Mouse (Mus musculus): ENCODE measurements at regions not wholly inside any gene's neighbourhood (a gene's known extent, or its start where the extent isn't known, plus 50 kb on each side); places are given as distances from the start of the nearest gene placed in this dataset.

DNA sequence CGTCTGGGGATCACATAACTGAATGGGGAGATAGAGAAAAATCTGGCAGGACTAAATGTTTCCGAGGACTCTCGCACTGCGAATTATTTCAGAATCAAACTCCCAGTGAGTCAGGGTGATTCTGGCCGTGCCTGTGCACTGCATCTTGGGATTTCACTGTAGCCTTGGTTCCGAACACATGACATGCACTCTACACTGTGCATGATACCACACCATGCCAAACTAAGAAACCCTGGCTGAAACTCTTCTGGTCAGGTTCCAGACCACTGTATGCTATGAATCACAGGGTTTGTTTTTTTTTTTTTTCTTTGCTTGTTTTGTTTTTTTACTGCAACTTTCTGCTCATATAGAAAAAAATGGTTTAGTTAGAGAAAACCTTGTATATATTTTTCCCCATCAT lies 79.7 kb upstream of the Runx1 start:
- Histone ChIP-seq H3K36me3 (no peaks in the 10 kb centered on the region), H3K27ac (no peak overlapping the region), H3K9ac (no peak overlapping the region), H3K27me3 (replicated peaks) (peaks cover 14% of the 10 kb centered on the region), H3K9me3 (replicated peaks) (no peaks in the 10 kb centered on the region), H3K4me1 (no peaks in the 10 kb centered on the region), H3K4me3 (no peak overlapping the region), H3K4me2 (no peak overlapping the region)
- no peak for ATAC-seq
- WGBS (ENCODE audit: insufficient replicate concordance), result 70% methylated on average over 6 of the region's 6 CpGs

DNA sequence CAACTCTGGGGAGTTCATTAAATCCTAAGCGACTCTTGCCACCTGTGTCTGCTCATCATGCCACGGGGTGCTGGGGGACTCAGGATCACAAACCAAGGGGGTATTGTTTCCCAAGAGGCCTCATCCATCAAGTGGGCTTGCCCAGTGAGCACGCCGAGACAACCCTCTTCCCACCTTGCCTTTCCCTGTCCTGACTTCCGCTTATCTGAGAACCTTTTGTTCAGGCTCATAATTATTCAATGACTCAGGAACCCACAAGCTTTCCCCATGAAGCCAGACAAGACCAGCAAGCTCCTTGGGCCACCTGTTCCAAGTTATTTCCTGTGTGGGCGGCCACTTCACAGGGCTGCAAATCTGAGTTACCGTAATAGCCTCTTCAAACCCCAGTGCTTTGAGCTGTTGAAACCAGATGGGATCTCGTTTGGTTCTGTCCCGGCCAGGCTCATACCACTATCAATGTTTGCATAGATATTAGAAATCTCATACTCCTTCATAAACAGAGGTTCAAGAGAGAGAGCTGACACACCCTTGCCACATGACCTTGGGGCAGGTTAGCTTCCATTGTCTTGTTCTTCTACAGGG lies 78.0 kb upstream of the Runx1 start:
- no peaks in the 10 kb centered on the region for H3K36me3 ChIP-seq
- no peak for ATAC-seq
- no peaks in the 10 kb centered on the region for H3K9me3 ChIP-seq (replicated peaks)
- H3K27ac ChIP-seq, result no peak overlapping the region
- peaks cover 14% of the 10 kb centered on the region for H3K27me3 ChIP-seq (replicated peaks)
- WGBS (ENCODE audit: insufficient replicate concordance), result 39% methylated on average over 9 of the region's 9 CpGs
- no peak overlapping the region for H3K4me3 ChIP-seq
- no peaks in the 10 kb centered on the region for H3K4me1 ChIP-seq
- H3K4me2 ChIP-seq, result no peak overlapping the region
- H3K9ac ChIP-seq, result no peak overlapping the region

DNA sequence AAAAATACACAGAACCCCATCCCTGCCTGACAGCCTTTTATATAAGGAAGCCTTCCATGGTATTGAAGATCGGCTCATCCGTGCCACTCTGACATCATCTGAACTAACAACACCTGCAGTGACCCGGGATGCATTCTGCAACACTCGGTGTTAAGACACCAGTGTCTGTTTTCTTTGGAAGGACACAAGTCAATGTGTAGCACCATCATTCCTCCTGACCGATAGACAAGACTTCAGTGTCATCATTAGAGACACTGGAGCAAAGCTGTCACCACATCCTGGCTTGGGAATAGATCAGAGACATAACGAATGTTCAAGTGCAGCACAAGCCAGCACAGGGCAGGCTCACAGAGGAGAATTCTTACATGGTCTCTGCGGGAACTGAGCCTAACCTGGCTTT lies 77.5 kb upstream of the Runx1 start:
- ATAC-seq, result no peak
- no peak overlapping the region for H3K4me3 ChIP-seq
- no peaks in the 10 kb centered on the region for H3K9me3 ChIP-seq (replicated peaks)
- WGBS (ENCODE audit: insufficient replicate concordance), result 74% methylated on average over 7 of the region's 7 CpGs
- no peaks in the 10 kb centered on the region for H3K4me1 ChIP-seq
- no peak overlapping the region for H3K4me2 ChIP-seq
- H3K27me3 ChIP-seq (replicated peaks), result peaks cover 14% of the 10 kb centered on the region
- H3K27ac ChIP-seq, result no peak overlapping the region
- H3K9ac ChIP-seq, result no peak overlapping the region
- H3K36me3 ChIP-seq, result no peaks in the 10 kb centered on the region

DNA sequence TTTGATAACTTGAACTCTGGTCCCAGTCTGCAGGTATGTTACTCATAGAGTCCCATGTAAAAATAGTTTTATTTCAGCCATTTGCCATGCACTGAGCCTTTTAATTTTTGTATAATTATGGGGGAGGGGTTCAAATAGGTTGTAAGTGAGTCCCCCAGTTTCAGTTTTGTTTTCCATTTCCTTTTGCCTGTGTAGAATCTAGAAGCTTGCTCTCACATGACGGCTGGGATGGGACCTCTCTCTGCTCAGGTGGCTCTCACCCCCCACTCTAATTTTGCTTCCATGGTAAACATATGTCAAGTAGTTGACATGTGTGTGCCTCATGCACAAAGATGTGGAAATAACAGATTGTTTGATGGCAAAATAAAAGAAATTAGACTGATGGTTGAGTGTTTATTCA lies 73.8 kb upstream of the Runx1 start:
- peaks cover 8% of the 10 kb centered on the region; the same call in 1 of the 2 replicates for H3K27me3 ChIP-seq (replicated peaks)
- H3K27ac ChIP-seq, result no peak overlapping the region
- H3K4me3 ChIP-seq, result no peak overlapping the region
- WGBS (ENCODE audit: insufficient replicate concordance), result 60% methylated on average over 1 of the region's 1 CpGs
- H3K4me1 ChIP-seq, result no peaks in the 10 kb centered on the region
- H3K9me3 ChIP-seq (replicated peaks), result no peaks in the 10 kb centered on the region
- no peaks in the 10 kb centered on the region for H3K36me3 ChIP-seq
- no peak overlapping the region for H3K4me2 ChIP-seq
- no peak overlapping the region for H3K9ac ChIP-seq
- ATAC-seq, result no peak

DNA sequence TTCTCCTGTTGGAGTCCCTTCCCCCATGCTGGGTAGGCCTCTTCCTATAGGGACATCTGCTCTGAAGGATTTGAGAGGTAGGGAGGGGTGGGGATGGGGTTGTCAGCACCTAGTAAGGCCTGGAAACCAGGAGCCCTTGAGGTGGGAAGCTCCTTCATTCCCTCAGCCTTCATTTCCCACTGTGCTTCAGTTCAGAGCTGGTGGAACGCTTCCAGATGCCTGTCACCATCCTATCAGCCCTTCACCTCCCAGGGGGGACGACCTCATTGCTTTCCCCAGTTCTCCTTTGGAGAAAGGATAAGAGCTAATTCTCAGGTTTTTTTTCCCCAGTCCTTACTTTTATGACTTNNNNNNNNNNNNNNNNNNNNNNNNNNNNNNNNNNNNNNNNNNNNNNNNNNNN lies 65.8 kb upstream of the Runx1 start:
- H3K4me3 ChIP-seq, result no peak overlapping the region
- H3K27ac ChIP-seq, result no peak overlapping the region
- 55% methylated on average over 2 of the region's 2 CpGs for WGBS (ENCODE audit: insufficient replicate concordance)
- H3K27me3 ChIP-seq (replicated peaks), result peaks cover 3% of the 10 kb centered on the region; the same call in 1 of the 2 replicates
- H3K4me1 ChIP-seq, result no peaks in the 10 kb centered on the region
- no peaks in the 10 kb centered on the region for H3K9me3 ChIP-seq (replicated peaks)
- no peak overlapping the region for H3K4me2 ChIP-seq
- no peaks in the 10 kb centered on the region for H3K36me3 ChIP-seq
- no peak for ATAC-seq
- H3K9ac ChIP-seq, result no peak overlapping the region

DNA sequence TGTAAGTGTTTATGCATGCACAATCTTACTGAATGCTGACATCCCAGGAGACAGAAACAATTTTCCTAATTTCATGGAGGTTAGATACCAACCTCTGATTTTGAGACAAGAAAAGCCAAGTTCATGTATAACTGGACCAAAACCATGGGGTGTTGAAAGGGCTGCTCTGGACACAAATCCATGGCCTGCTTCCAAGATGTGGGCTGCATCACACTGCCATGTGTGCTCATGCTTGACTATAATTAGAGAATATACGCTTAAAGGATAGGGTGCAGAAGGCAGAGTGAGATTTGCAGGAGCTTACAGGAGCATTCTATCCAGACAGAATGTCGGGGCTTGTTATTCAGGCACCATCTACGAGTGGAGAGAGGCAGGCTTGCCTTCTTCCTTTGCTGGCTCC lies 64.8 kb upstream of the Runx1 start:
- Histone ChIP-seq H3K27me3 (replicated peaks) (peaks cover 3% of the 10 kb centered on the region; the same call in 1 of the 2 replicates), H3K4me3 (no peak overlapping the region), H3K4me1 (no peaks in the 10 kb centered on the region), H3K4me2 (no peak overlapping the region), H3K36me3 (no peaks in the 10 kb centered on the region), H3K9ac (no peak overlapping the region), H3K9me3 (replicated peaks) (no peaks in the 10 kb centered on the region), H3K27ac (no peak overlapping the region)
- ATAC-seq, result no peak
- 68% methylated on average over 3 of the region's 3 CpGs for WGBS (ENCODE audit: insufficient replicate concordance)

DNA sequence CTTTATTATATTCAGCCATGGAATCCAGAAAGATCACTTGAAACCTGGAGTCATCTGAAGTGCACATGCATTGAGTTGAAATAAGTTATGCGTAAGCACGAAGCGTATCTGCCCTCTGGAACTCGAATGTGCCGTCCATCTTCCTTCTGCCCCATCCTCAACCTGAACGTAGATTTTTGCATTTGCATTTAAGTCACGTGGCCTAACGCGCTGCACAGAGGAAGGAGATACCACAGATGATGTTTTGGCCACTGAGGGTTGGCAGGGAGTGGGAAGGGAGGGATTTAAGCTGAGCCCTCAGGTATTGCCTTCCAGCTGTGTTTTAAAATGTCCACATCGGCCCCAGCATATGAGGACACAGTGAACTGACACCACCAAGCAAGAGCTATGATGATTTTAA lies 63.6 kb upstream of the Runx1 start:
- Histone ChIP-seq H3K27me3 (replicated peaks) (peaks cover 3% of the 10 kb centered on the region; the same call in 1 of the 2 replicates), H3K9me3 (replicated peaks) (no peaks in the 10 kb centered on the region), H3K4me1 (peaks cover 7% of the 10 kb centered on the region), H3K36me3 (no peaks in the 10 kb centered on the region), H3K9ac (no peak overlapping the region), H3K4me2 (no peak overlapping the region), H3K27ac (no peak overlapping the region), H3K4me3 (no peak overlapping the region)
- ATAC-seq, result no peak
- WGBS (ENCODE audit: insufficient replicate concordance), result 79% methylated on average over 10 of the region's 10 CpGs

DNA sequence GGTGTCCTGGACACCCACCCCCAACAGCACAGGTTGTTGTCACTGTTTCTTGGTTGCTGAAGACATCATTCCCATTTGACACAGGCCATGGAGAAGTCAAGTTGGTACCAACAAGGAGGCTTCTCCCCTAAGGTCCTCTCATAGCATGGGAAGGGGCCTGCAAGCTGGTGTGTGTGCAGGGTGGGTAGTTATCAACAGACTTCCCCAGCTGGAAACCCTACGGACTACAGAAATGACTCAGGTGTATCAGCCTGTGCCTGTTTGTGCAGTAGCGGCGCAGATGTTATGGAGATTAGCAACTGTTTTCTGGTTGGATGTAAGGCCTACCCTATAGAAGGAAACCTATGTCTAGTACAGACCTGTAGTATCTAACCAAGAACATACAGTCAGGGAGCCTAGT lies 60.3 kb upstream of the Runx1 start:
- Histone ChIP-seq H3K36me3 (no peaks in the 10 kb centered on the region), H3K27ac (no peak overlapping the region), H3K27me3 (replicated peaks) (peaks cover 3% of the 10 kb centered on the region; the same call in 1 of the 2 replicates), H3K9ac (no peak overlapping the region), H3K4me2 (no peak overlapping the region), H3K4me3 (no peak overlapping the region), H3K9me3 (replicated peaks) (no peaks in the 10 kb centered on the region), H3K4me1 (peaks cover 36% of the 10 kb centered on the region)
- no peak for ATAC-seq
- 83% methylated on average over 3 of the region's 3 CpGs for WGBS (ENCODE audit: insufficient replicate concordance)

DNA sequence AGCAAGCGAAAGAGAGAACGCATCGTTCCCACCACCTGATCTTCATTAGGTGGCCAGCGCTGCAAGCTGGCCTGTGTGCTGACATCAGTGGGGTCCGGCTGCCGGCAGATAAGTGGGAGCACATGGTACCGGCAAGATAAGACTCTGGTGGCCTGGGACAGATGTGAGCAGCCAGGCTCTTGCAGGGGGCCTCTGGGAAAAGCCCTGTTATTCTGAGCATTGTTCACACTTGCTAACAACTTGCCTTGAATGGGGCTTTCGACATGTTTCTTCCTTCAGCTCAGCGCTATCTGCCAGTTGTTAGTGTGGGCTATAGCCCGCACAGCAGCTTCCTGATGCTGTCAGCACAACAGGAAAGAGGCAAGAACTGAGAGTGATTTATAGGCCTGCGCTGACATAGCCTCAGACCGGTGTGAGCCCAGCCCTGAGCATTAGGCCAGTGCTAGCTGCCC lies 57.9 kb upstream of the Runx1 start:
- Histone ChIP-seq H3K36me3 (no peaks in the 10 kb centered on the region), H3K9me3 (replicated peaks) (no peaks in the 10 kb centered on the region), H3K4me1 (peaks cover 36% of the 10 kb centered on the region), H3K9ac (peak overlapping the region; percentile 37), H3K27me3 (replicated peaks) (peaks cover 3% of the 10 kb centered on the region; the same call in 1 of the 2 replicates), H3K4me3 (peak overlapping the region; percentile 12), H3K27ac (peak overlapping the region; percentile 78), H3K4me2 (peak overlapping the region; percentile 59)
- WGBS (ENCODE audit: insufficient replicate concordance), result 8% methylated on average over 12 of the region's 12 CpGs
- peak; percentile 98 for ATAC-seq

DNA sequence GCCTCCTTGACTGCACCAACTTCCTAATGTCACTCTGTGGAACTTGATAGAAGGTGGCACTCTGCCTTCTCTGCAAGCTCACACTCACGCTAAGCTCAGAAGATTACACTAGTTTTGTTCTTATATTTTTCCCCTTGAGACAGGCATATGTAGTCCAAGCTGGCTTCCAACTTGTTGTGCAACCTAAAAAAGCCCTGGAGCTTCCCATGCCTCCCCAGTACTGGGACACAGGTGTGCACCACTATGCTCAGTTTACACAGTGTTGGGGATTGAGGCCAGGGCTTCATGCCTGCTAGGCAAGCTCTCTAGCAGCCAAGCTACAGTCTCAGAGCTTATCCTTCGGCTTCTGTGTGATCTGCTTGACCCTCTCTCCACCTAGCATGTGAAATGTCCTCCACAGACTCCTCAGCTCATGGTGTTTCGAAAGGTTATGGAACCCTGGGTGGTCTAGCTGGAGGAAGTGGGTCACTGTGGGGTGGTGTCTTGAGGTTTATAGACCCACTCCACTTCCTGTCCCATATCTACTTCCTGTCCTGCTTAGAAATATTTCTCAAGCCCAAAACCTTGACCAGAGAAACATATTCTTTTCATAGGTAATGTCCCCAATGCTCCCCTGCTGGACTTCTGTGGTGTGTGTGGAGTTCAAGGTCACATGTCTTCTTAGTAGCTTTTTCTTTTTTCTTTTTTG lies 54.6 kb upstream of the Runx1 start:
- WGBS (ENCODE audit: insufficient replicate concordance), result 56% methylated on average over 3 of the region's 3 CpGs
- no peak overlapping the region for H3K4me3 ChIP-seq
- no peak for ATAC-seq

DNA sequence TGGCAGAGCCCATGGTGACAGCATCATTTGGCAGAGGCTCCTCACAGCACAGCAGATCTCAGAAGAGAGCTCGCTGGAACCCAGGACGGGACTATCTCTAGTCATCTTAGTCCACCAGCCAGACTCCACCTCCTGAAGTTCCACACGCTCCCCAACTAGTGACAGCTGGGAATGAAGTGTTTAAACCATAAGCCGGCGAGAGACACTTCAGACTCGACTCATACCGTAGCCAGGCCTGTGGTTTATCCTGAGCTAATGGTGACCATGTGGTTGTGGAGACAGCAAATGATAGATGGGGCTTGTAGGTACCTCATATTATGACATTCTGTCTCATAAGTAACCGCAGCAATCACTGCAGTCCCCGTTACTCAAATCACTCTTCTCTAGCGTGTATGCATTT lies 52.1 kb upstream of the Runx1 start:
- H3K27ac ChIP-seq, result no peak overlapping the region
- peaks cover 28% of the 10 kb centered on the region for H3K4me1 ChIP-seq
- H3K9ac ChIP-seq, result no peak overlapping the region
- 78% methylated on average over 10 of the region's 10 CpGs for WGBS (ENCODE audit: insufficient replicate concordance)
- no peak for ATAC-seq
- no peak overlapping the region for H3K4me2 ChIP-seq
- H3K27me3 ChIP-seq (replicated peaks), result no peaks in the 10 kb centered on the region
- no peaks in the 10 kb centered on the region for H3K36me3 ChIP-seq
- no peak overlapping the region for H3K4me3 ChIP-seq
- H3K9me3 ChIP-seq (replicated peaks), result no peaks in the 10 kb centered on the region

More for the DNA sequence above, 54.6 kb upstream of the Runx1 start:
- Histone ChIP-seq H3K9me3 (replicated peaks) (no peaks in the 10 kb centered on the region), H3K4me1 (peaks cover 36% of the 10 kb centered on the region), H3K27ac (no peak overlapping the region), H3K36me3 (no peaks in the 10 kb centered on the region), H3K9ac (no peak overlapping the region), H3K4me2 (no peak overlapping the region), H3K27me3 (replicated peaks) (no peaks in the 10 kb centered on the region)
